Mouse (Mus musculus): ENCODE results near the gene Psg19.
"Not testable (repeated sequence)": the region's sequence is repeated elsewhere in the genome, so short reads cannot be mapped to it uniquely, and the experiment has no call there.

Gene Psg19

GRCm38 (mm10) chr7:18798420-18798819, at the start of gene Psg19:
Gene Psg19 (minus strand): TSS chr7:18798520.
- DNase-seq, result no peak

GRCm38 (mm10) chr7:18844811-18845210, 46.5 kb upstream of the Psg19 start:
- DNase-seq, result no peak

GRCm38 (mm10) chr7:18841174-18841567, 42.9 kb upstream of the Psg19 start:
- no peak for DNase-seq

GRCm38 (mm10) chr7:18840386-18841173, 42.3 kb upstream of the Psg19 start:
- peak; percentile 33 for DNase-seq

GRCm38 (mm10) chr7:18839865-18840264, 41.5 kb upstream of the Psg19 start, which contains the start of gene Mill2:
Gene Mill2 (plus strand): TSS chr7:18839966.
- no peak for DNase-seq

GRCm38 (mm10) chr7:18832298-18832697, 34.0 kb upstream of the Psg19 start:
- no peak for DNase-seq

GRCm38 (mm10) chr7:18829545-18829944, 31.2 kb upstream of the Psg19 start:
- DNase-seq, result no peak

- DNase-seq, result no peak
Measured at GRCm38 (mm10) chr7:18828592-18828991, 30.3 kb upstream of the Psg19 start.

- no peak for DNase-seq
Measured at GRCm38 (mm10) chr7:18827792-18828546, 29.6 kb upstream of the Psg19 start.

GRCm38 (mm10) chr7:18821507-18821906, 23.2 kb upstream of the Psg19 start, which contains the start of gene Psg17:
Gene Psg17 (minus strand): TSS chr7:18821607.
- no peak for DNase-seq

- DNase-seq, result no peak
Measured at GRCm38 (mm10) chr7:18818301-18818700, 20.0 kb upstream of the Psg19 start.

GRCm38 (mm10) chr7:18803526-18803925, 5.2 kb upstream of the Psg19 start:
- no peak for DNase-seq

- no peak for DNase-seq
Measured at GRCm38 (mm10) chr7:18799129-18799528, 809 bp upstream of the Psg19 start.

GRCm38 (mm10) chr7:18790671-18791070, 7.6 kb downstream of the Psg19 start:
- not testable (repeated sequence) for DNase-seq

GRCm38 (mm10) chr7:18781301-18781700, 17.0 kb downstream of the Psg19 start:
- not testable (repeated sequence) for DNase-seq

GRCm38 (mm10) chr7:18779337-18779781, 19.0 kb downstream of the Psg19 start:
- no peak for DNase-seq

- not testable (repeated sequence) for DNase-seq
Measured at GRCm38 (mm10) chr7:18762885-18763284, 35.4 kb downstream of the Psg19 start.

GRCm38 (mm10) chr7:18760152-18760551, 38.2 kb downstream of the Psg19 start:
- not testable (repeated sequence) for DNase-seq

- DNase-seq, result peak; percentile 68
Measured at GRCm38 (mm10) chr7:18749896-18750477, 48.3 kb downstream of the Psg19 start.

- DNase-seq, result no peak
Measured at GRCm38 (mm10) chr7:18748994-18749895, 49.1 kb downstream of the Psg19 start.

- DNase-seq, result not testable (repeated sequence)
Measured at GRCm38 (mm10) chr7:18747420-18747819, 50.9 kb downstream of the Psg19 start.

- DNase-seq, result peak; percentile 7
Measured at GRCm38 (mm10) chr7:18746189-18746860, 52.0 kb downstream of the Psg19 start.
